Mouse (Mus musculus) limb, embryonic 13.5 days (tissue): Measurements from ENCODE around the gene Lrrc3c. TPM values are rescaled to one million over a fixed set of nuclear protein-coding genes. Genes with fewer than 3 reads are reported as not detected.
A peak's percentile ranks its signal among the peaks of the same experiment; 100 is the strongest.

Experiments used
- ATAC-seq: fragments of 200-750 bp; cut with Nextera tagmentation; 2 replicates; pipeline ENCODE4 v1.8.0; 2017; ENCODE audit warnings: low read depth, moderate number of reproducible peaks, moderate TSS enrichment; ENCODE audit not compliant: low FRiP score
- H3K27ac ChIP-seq: fragments of 300-500 bp; sonication (generic); 2 replicates; pipeline ENCODE4 v1.5.1; 2015; ENCODE audit warnings: inconsistent platforms, mild to moderate bottlenecking, moderate library complexity
- H3K27me3 ChIP-seq: fragments of 300-500 bp; sonication (generic); 2 replicates; pipeline ENCODE4 v1.6.1; 2015; ENCODE audit warnings: mild to moderate bottlenecking, inconsistent platforms
- H3K36me3 ChIP-seq: fragments of 300-500 bp; sonication (generic); 2 replicates; pipeline ENCODE4 v1.6.1; 2015; ENCODE audit warnings: inconsistent platforms, mild to moderate bottlenecking, moderate library complexity
- H3K4me1 ChIP-seq: fragments of 300-500 bp; sonication (generic); 2 replicates; pipeline ENCODE4 v1.6.1; 2015; ENCODE audit warnings: inconsistent platforms
- H3K4me2 ChIP-seq: fragments of 300-500 bp; sonication (generic); replicated peaks from 2 replicates; pipeline ENCODE4 v1.6.1; 2015; ENCODE audit warnings: inconsistent platforms, mild to moderate bottlenecking, moderate library complexity
- H3K4me3 ChIP-seq: fragments of 300-500 bp; sonication (generic); 2 replicates; pipeline ENCODE4 v1.5.1; 2015; ENCODE audit warnings: moderate library complexity, mild to moderate bottlenecking, inconsistent platforms
- H3K9ac ChIP-seq: fragments of 300-500 bp; sonication (generic); 2 replicates; pipeline ENCODE4 v1.6.1; 2015; ENCODE audit warnings: mild to moderate bottlenecking, inconsistent platforms
- H3K9me3 ChIP-seq: fragments of 300-500 bp; sonication (generic); 2 replicates; pipeline ENCODE4 v1.6.1; 2016; ENCODE audit warnings: inconsistent platforms
- WGBS: fragments of 180-500 bp; shearing (Covaris S2); methylation state at CpG from one replicate; pipeline ENCODE4 v1.1.7; 2015; 5-methylcytosine and 5-hydroxymethylcytosine counted together
- polyA plus RNA-seq: library from polyadenylated mRNA; unstranded; fragments of >200 nt; fragmentation: Nextera tagmentation; extraction: Ambion mirVana; gene quantifications from 2 replicates; pipeline ENCODE4 v1.2.1, GENCODE M21; 2015

Gene Lrrc3c
- polyA plus RNA-seq, 1 experiment from 2014 or later, result not detected

GRCm38 (mm10) chr11:98580301-98581121 is 17.6 kb upstream of the Lrrc3c start:
- Histone ChIP-seq H3K9me3 (no peaks in the 10 kb centered on the region), H3K4me1 (peaks cover 11% of the 10 kb centered on the region), H3K4me2 (no peak overlapping the region), H3K27me3 (no peaks in the 10 kb centered on the region), H3K27ac (no peak overlapping the region), H3K9ac (no peak overlapping the region), H3K4me3 (no peak overlapping the region), H3K36me3 (peaks cover 49% of the 10 kb centered on the region)
- 0 out of 2 replicates have a peak, but pooled peaks have one; percentile 33 for ATAC-seq
- WGBS, result 83% methylated on average over 16 of the region's 16 CpGs

GRCm38 (mm10) chr11:98581286-98582029 is 16.6 kb upstream of the Lrrc3c start:
- no peak overlapping the region for H3K9ac ChIP-seq
- H3K4me3 ChIP-seq, result no peak overlapping the region
- peaks cover 20% of the 10 kb centered on the region for H3K4me1 ChIP-seq
- no peak for ATAC-seq
- peaks cover 49% of the 10 kb centered on the region for H3K36me3 ChIP-seq
- H3K27me3 ChIP-seq, result no peaks in the 10 kb centered on the region
- no peak overlapping the region for H3K4me2 ChIP-seq
- H3K9me3 ChIP-seq, result no peaks in the 10 kb centered on the region
- no peak overlapping the region for H3K27ac ChIP-seq
- 79% methylated on average over 17 of the region's 17 CpGs for WGBS

GRCm38 (mm10) chr11:98582030-98582388 is 16.1 kb upstream of the Lrrc3c start:
- no peak overlapping the region for H3K9ac ChIP-seq
- H3K27ac ChIP-seq, result no peak overlapping the region
- H3K4me2 ChIP-seq, result no peak overlapping the region
- 87% methylated on average over 8 of the region's 8 CpGs for WGBS
- H3K27me3 ChIP-seq, result no peaks in the 10 kb centered on the region
- H3K36me3 ChIP-seq, result peaks cover 49% of the 10 kb centered on the region
- H3K9me3 ChIP-seq, result no peaks in the 10 kb centered on the region
- no peak overlapping the region for H3K4me3 ChIP-seq
- peaks cover 20% of the 10 kb centered on the region for H3K4me1 ChIP-seq
- ATAC-seq, result no peak

GRCm38 (mm10) chr11:98582551-98583264 is 15.4 kb upstream of the Lrrc3c start:
- no peaks in the 10 kb centered on the region for H3K27me3 ChIP-seq
- ATAC-seq, result no peak
- no peak overlapping the region for H3K4me3 ChIP-seq
- H3K4me1 ChIP-seq, result peaks cover 24% of the 10 kb centered on the region
- H3K27ac ChIP-seq, result no peak overlapping the region
- H3K36me3 ChIP-seq, result peaks cover 49% of the 10 kb centered on the region
- no peak overlapping the region for H3K4me2 ChIP-seq
- no peak overlapping the region for H3K9ac ChIP-seq
- no peaks in the 10 kb centered on the region for H3K9me3 ChIP-seq
- 89% methylated on average over 12 of the region's 12 CpGs for WGBS

GRCm38 (mm10) chr11:98583265-98583552 is 14.9 kb upstream of the Lrrc3c start:
- H3K27ac ChIP-seq, result no peak overlapping the region
- no peak for ATAC-seq
- H3K4me2 ChIP-seq, result no peak overlapping the region
- no peaks in the 10 kb centered on the region for H3K9me3 ChIP-seq
- H3K9ac ChIP-seq, result no peak overlapping the region
- 93% methylated on average over 3 of the region's 3 CpGs for WGBS
- peaks cover 49% of the 10 kb centered on the region for H3K36me3 ChIP-seq
- H3K27me3 ChIP-seq, result no peaks in the 10 kb centered on the region
- no peak overlapping the region for H3K4me3 ChIP-seq
- H3K4me1 ChIP-seq, result peaks cover 29% of the 10 kb centered on the region

GRCm38 (mm10) chr11:98583571-98583970 is 14.5 kb upstream of the Lrrc3c start:
- Histone ChIP-seq H3K27ac (no peak overlapping the region), H3K4me3 (no peak overlapping the region), H3K36me3 (peaks cover 49% of the 10 kb centered on the region), H3K4me1 (peaks cover 33% of the 10 kb centered on the region), H3K9ac (no peak overlapping the region), H3K27me3 (no peaks in the 10 kb centered on the region), H3K9me3 (no peaks in the 10 kb centered on the region), H3K4me2 (no peak overlapping the region)
- WGBS, result 27% methylated on average over 3 of the region's 3 CpGs
- no peak for ATAC-seq

- 46% methylated on average over 1 of the region's 1 CpGs for WGBS
- no peak for ATAC-seq
- Histone ChIP-seq H3K9ac (no peak overlapping the region), H3K27ac (no peak overlapping the region), H3K36me3 (peaks cover 49% of the 10 kb centered on the region), H3K4me1 (peaks cover 33% of the 10 kb centered on the region), H3K9me3 (no peaks in the 10 kb centered on the region), H3K27me3 (no peaks in the 10 kb centered on the region), H3K4me3 (no peak overlapping the region), H3K4me2 (no peak overlapping the region)
Observed at GRCm38 (mm10) chr11:98584146-98584545, 13.9 kb upstream of the Lrrc3c start.

- Histone ChIP-seq H3K27me3 (no peaks in the 10 kb centered on the region), H3K27ac (no peak overlapping the region), H3K4me3 (peak overlapping the region; percentile 88; the same call in 1 of the 2 replicates), H3K4me1 (peaks cover 33% of the 10 kb centered on the region), H3K9ac (peak overlapping the region; percentile 91), H3K9me3 (no peaks in the 10 kb centered on the region), H3K36me3 (peaks cover 46% of the 10 kb centered on the region), H3K4me2 (peak overlapping the region; percentile 91; the same call in 1 of the 2 replicates)
- WGBS, result 91% methylated on average over 6 of the region's 6 CpGs
- ATAC-seq, result no peak
Observed at GRCm38 (mm10) chr11:98584629-98585177, 13.4 kb upstream of the Lrrc3c start.

- Histone ChIP-seq H3K27me3 (peaks cover 3% of the 10 kb centered on the region), H3K27ac (peak overlapping the region; percentile 67), H3K9ac (peak overlapping the region; percentile 91), H3K4me2 (peak overlapping the region; percentile 91), H3K9me3 (no peaks in the 10 kb centered on the region), H3K4me1 (peaks cover 33% of the 10 kb centered on the region), H3K36me3 (peaks cover 30% of the 10 kb centered on the region), H3K4me3 (peak overlapping the region; percentile 88)
- peak; percentile 60 for ATAC-seq
- WGBS, result 1% methylated on average over 22 of the region's 22 CpGs
Observed at GRCm38 (mm10) chr11:98586087-98586891, 11.8 kb upstream of the Lrrc3c start.

GRCm38 (mm10) chr11:98586892-98587563 is 11.1 kb upstream of the Lrrc3c start, which contains the start of gene Ormdl3:
TSS of gene Ormdl3 (minus strand) at chr11:98587368.
- no peaks in the 10 kb centered on the region for H3K9me3 ChIP-seq
- peaks cover 22% of the 10 kb centered on the region for H3K36me3 ChIP-seq
- H3K27me3 ChIP-seq, result peaks cover 10% of the 10 kb centered on the region
- under 1% methylated on average over 49 of the region's 49 CpGs for WGBS
- peak within 1 kb of the TSS; percentile 91 for H3K4me2 ChIP-seq
- H3K4me3 ChIP-seq, result peak within 1 kb of the TSS; percentile 88
- H3K27ac ChIP-seq, result peak within 1 kb of the TSS; percentile 73
- peaks cover 33% of the 10 kb centered on the region for H3K4me1 ChIP-seq
- peak; percentile 91 for ATAC-seq
- H3K9ac ChIP-seq, result peak within 1 kb of the TSS; percentile 91
